Mouse (Mus musculus) lung, postnatal 0 days (tissue): ENCODE results near the gene Drap1. TPM values are rescaled to one million over a fixed set of nuclear protein-coding genes. Genes with fewer than 3 reads are reported as not detected.
"Not testable (repeated sequence)": the region's sequence is repeated elsewhere in the genome, so short reads cannot be mapped to it uniquely, and the experiment has no call there.

Source experiments
- ATAC-seq: fragments of 200-750 bp; cut with Nextera tagmentation; 2 replicates; pipeline ENCODE4 v1.8.0; 2017; ENCODE audit warnings: moderate library complexity
- DNase-seq: peaks from one replicate; pipeline ENCODE4 v3.0.0-alpha.2; 2016; ENCODE audit warnings: low spot score
- H3K27ac ChIP-seq: fragments of 300-500 bp; sonication (generic); 2 replicates; pipeline ENCODE4 v1.5.1; 2014; ENCODE audit warnings: antibody characterized with exemption, mild to moderate bottlenecking, low read length, mixed read lengths
- H3K27me3 ChIP-seq: fragments of 300-500 bp; sonication (generic); replicated peaks from 2 replicates; pipeline ENCODE4 v1.6.1; 2014; ENCODE audit warnings: low read length, mixed read lengths; ENCODE audit not compliant: insufficient read depth
- H3K36me3 ChIP-seq: fragments of 300-500 bp; sonication (generic); 2 replicates; pipeline ENCODE4 v1.6.1; 2014; ENCODE audit warnings: low read length, mixed read lengths; ENCODE audit not compliant: insufficient read depth
- H3K4me1 ChIP-seq: fragments of 300-500 bp; sonication (generic); 2 replicates; pipeline ENCODE4 v1.6.1; 2014; ENCODE audit warnings: antibody characterized with exemption, low read depth, low read length, mixed read lengths; ENCODE audit not compliant: insufficient read depth
- H3K4me2 ChIP-seq: fragments of 300-500 bp; sonication (generic); replicated peaks from 2 replicates; pipeline ENCODE4 v1.6.1; 2014; ENCODE audit warnings: low read depth, mild to moderate bottlenecking, low read length, moderate library complexity, mixed read lengths
- H3K4me3 ChIP-seq: fragments of 300-500 bp; sonication (generic); 2 replicates; pipeline ENCODE4 v1.5.1; 2014; ENCODE audit warnings: low read depth, low read length
- H3K9ac ChIP-seq: fragments of 300-500 bp; sonication (generic); replicated peaks from 2 replicates; pipeline ENCODE4 v1.6.1; 2014; ENCODE audit warnings: low read depth, mild to moderate bottlenecking
- H3K9me3 ChIP-seq: fragments of 300-500 bp; sonication (generic); 2 replicates; pipeline ENCODE4 v1.6.1; 2016; ENCODE audit warnings: low read length, mixed read lengths
- CTCF ChIP-seq: IDR thresholded peaks from 2 replicates; pipeline ENCODE4 v1.5.1; 2016; ENCODE audit warnings: antibody characterized with exemption, mild to moderate bottlenecking
- EP300 ChIP-seq: IDR thresholded peaks from 2 replicates; pipeline ENCODE4 v1.6.1; 2016; ENCODE audit warnings: antibody characterized with exemption, mild to moderate bottlenecking, control low read depth
- WGBS: fragments of 180-500 bp; shearing (Covaris S2); extraction: QIAGEN DNeasy Blood & Tissue Kit; methylation state at CpG from one replicate; pipeline ENCODE4 v1.1.7; 2014; 5-methylcytosine and 5-hydroxymethylcytosine counted together
- polyA plus RNA-seq: library from polyadenylated mRNA; unstranded; fragments of >200 nt; fragmentation: Nextera tagmentation; extraction: Ambion mirVana; gene quantifications from 2 replicates; pipeline ENCODE4 v1.2.1, GENCODE M21; 2015

Gene Drap1
- polyA plus RNA-seq, 1 experiment from 2014 or later = 379 TPM

DNA sequence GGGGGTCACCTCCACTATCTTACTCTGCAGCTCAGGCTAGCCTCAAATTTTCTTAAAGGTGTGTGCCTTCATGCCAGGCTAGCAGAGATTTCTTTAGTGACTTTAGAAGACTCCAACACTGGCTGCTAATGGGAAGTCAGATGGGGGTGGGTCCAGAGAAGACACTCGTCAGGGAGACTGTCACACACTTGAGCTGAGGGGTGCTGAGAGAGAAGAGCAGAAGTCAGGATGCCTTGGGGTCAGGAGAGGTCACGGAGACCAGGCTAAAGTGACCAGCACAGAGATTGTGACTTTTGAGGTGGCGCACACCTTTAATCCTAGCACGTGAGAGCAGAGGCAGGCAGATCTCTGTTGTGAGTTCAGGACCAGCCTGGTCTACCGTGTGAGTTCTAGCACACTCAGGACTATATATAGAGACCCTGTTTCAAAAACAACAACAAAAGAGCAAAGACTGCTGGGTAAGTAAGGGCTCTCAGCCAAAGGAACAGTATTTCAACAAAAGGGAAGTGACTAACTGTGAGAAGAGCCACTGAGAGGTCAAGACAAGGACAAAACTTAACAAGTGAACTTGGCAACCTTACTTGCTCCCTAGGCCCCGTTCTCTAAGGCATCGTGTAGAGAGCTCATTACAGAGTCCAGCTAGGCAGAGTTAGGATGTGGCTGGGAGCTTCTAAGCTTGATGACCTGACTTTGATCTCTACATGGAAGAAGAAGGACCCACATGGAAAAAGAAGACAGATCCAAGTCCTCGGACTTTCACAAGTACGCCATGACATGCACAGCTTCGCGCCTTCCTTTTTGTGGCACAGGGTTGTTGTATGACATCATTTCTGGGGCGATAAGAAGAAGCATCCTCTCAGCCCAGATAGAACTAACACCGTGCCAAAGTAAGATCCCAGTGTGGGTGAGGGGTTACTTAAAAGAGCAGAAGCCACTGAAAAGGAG lies 16.4 kb downstream of the Drap1 start:
- Histone ChIP-seq H3K4me2 (no peak overlapping the region), H3K27me3 (no peaks in the 10 kb centered on the region), H3K4me1 (no peaks in the 10 kb centered on the region), H3K27ac (peak overlapping the region; percentile 99), H3K4me3 (no peak overlapping the region), H3K9me3 (no peaks in the 10 kb centered on the region), H3K36me3 (no peaks in the 10 kb centered on the region), H3K9ac (no peak overlapping the region)
- ATAC-seq = peak; percentile 43
- 58% methylated on average over 13 of the region's 13 CpGs for WGBS
- DNase-seq = peak; percentile 92
- TF ChIP-seq CTCF (no peak), EP300 (peak; percentile 57; the same call in 1 of the 2 replicates)

DNA sequence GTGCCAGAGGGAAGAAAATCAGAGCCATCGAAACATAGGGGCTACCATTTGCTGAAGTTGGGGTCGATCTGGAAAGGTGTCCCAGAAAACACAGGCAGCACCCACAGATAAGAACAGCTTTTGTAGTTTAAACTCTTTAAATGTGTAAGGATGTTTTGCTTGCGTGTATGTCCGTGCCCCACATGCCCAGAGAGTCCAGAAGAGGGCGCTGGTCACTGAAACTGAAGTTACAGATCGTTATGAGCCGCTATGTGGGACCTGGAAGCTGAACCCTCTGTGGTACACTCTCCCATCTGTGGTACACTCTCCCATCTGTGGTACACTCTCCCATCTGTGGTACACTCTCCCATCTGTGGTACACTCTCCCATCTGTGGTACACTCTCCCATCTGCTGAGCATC lies 17.6 kb downstream of the Drap1 start:
- DNase-seq = peak; percentile 90

DNA sequence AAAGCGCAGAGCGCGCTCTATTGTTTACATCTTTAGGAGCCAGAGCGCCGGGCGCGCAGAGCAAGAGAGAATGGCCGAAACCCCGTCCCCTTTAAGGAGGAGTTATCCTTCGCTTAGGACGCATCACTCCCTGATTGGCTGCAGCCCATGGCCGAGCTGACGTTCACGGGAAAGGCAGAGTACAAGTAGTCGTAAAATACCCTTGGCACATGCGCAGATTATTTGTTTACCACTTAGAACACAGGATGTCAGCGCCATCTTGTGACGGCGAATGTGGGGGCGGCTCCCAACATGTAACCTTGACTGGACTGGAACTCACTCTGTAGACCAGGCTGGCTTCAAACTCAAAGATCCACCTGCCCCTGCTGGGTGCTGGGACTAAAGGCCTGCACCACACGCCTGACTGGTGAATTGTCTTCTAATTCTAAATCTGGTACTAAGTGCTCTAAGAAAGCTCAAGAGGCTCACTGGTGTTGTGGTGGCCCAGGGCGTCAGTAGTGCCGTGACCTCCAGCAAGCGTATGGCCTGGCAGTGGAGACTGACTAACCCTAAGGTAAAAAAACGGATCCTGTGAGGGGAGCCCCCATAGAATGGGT lies 18.1 kb downstream of the Drap1 start:
- 26% methylated on average over 22 of the region's 25 CpGs for WGBS
- Histone ChIP-seq H3K27ac (peak overlapping the region; percentile 99), H3K4me2 (peak overlapping the region; percentile 74), H3K4me3 (peak overlapping the region; percentile 61), H3K9ac (peak overlapping the region; percentile 86)
- DNase-seq (peak; percentile 72), ATAC-seq (peak; percentile 71)
- not testable (repeated sequence) for H3K27me3 ChIP-seq, H3K9me3 ChIP-seq, H3K4me1 ChIP-seq, H3K36me3 ChIP-seq
- peak; percentile 19 for TF ChIP-seq CTCF
- TF ChIP-seq EP300 = 0 out of 2 replicates have a peak, but pooled peaks have one; percentile 41

More for the DNA sequence above, 17.6 kb downstream of the Drap1 start:
- Histone ChIP-seq H3K4me3 (peak overlapping the region; percentile 61), H3K4me1 (no peaks in the 10 kb centered on the region), H3K27ac (peak overlapping the region; percentile 99), H3K4me2 (peak overlapping the region; percentile 74), H3K9me3 (no peaks in the 10 kb centered on the region), H3K9ac (peak overlapping the region; percentile 86), H3K36me3 (no peaks in the 10 kb centered on the region), H3K27me3 (no peaks in the 10 kb centered on the region)
- 10% methylated on average over 7 of the region's 7 CpGs for WGBS
- peak; percentile 74 for ATAC-seq
- TF ChIP-seq EP300 = no peak
- TF ChIP-seq CTCF = peak; percentile 80

DNA sequence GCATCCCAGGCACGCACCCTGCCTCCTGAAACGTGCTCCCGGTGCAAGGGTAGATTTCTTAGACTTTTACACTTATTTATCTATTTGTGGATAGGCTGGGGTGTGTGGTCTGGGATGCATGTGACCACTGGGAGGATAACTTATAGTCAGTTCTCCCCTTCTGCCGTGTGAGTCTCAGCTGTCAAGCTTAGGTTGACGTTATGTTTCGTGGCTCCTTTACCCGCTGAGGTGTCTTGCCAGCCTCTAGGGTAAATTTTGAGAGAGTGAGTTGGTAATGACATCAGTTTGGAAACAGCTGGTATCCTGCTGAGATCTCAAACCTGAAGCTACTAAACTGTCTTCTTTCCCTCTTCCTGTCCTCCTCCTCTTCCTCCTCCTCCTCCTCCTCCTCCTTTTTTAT lies 18.9 kb downstream of the Drap1 start:
- DNase-seq (peak; percentile 70), ATAC-seq (no peak)
- Histone ChIP-seq H3K27ac (peak overlapping the region; percentile 80), H3K9me3 (no peaks in the 10 kb centered on the region), H3K4me2 (peak overlapping the region; percentile 48), H3K36me3 (no peaks in the 10 kb centered on the region), H3K4me3 (peak overlapping the region; percentile 27), H3K4me1 (no peaks in the 10 kb centered on the region), H3K27me3 (no peaks in the 10 kb centered on the region), H3K9ac (peak overlapping the region; percentile 19; the same call in 1 of the 2 replicates)
- 21% methylated on average over 7 of the region's 7 CpGs for WGBS
- TF ChIP-seq EP300 (no peak), CTCF (0 out of 2 replicates have a peak, but pooled peaks have one; percentile 13)

DNA sequence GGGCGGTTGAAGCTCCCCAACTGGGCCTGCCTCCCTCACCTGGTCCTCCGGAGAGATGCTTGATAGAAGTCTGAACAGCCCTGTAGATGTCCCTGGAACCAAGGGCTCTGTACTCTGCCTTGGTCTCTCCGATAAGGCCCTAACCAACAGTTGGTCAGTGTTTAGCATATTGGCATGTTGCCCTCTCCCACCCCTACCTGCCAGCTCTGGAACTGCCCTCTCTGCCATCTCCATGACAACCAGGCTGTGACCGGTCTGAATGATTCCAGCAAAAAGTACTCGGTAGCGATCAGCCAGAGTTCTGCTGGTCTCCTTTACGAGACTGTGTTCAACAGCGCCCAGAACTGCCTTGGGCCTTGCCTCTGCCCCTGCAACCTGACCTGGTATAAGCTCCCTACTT lies 22.5 kb downstream of the Drap1 start, which contains the start of gene Tsga10ip:
Gene Tsga10ip (minus strand): TSS at position 234 of the 400 bp plus-strand sequence.
- no peak within 1 kb of the TSS for H3K9ac ChIP-seq
- no peak within 1 kb of the TSS for H3K4me3 ChIP-seq
- TF ChIP-seq EP300 (no peak), CTCF (peak; percentile 25)
- DNase-seq = peak; percentile 59
- H3K36me3 ChIP-seq = no peaks in the 10 kb centered on the region
- WGBS = 59% methylated on average over 8 of the region's 8 CpGs
- H3K27ac ChIP-seq = 0 out of 2 replicates have a peak within 1 kb of the TSS, but pooled peaks have one; percentile 14
- ATAC-seq = no peak; the same call in 1 of the 2 replicates
- H3K4me1 ChIP-seq = no peaks in the 10 kb centered on the region
- no peaks in the 10 kb centered on the region for H3K9me3 ChIP-seq
- no peaks in the 10 kb centered on the region for H3K27me3 ChIP-seq
- H3K4me2 ChIP-seq = no peak within 1 kb of the TSS

DNA sequence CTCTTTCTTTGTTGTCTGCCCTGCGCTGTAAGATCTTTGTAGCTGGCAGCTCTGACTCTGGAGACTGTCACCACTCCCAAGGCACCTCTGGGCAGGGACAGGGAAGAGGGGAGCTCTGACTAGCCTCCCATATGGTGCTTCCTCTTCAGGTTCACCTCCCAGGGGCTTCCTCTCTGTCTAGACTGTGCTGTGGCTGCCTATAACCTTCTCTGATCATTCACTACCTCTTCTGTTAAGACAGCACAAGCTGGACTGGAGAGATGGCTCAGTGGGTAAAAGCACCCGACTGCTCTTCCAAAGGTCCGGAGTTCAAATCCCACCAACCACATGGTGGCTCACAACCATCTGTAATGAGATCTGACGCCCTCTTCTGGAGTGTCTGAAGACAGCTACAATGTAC lies 23.7 kb downstream of the Drap1 start:
- H3K36me3 ChIP-seq, DNase-seq, H3K4me2 ChIP-seq, H3K27me3 ChIP-seq, H3K4me1 ChIP-seq, H3K4me3 ChIP-seq, H3K9ac ChIP-seq, H3K27ac ChIP-seq, ATAC-seq, H3K9me3 ChIP-seq: not testable (repeated sequence)
- 65% methylated on average over 3 of the region's 4 CpGs for WGBS
